Mouse (Mus musculus): ENCODE results near the gene Il10. TPM values are rescaled to one million over a fixed set of nuclear protein-coding genes. Genes with fewer than 3 reads are reported as not detected.

Il10 gene
- total RNA-seq, 2 experiments from 2014 or later, result not detected

DNA sequence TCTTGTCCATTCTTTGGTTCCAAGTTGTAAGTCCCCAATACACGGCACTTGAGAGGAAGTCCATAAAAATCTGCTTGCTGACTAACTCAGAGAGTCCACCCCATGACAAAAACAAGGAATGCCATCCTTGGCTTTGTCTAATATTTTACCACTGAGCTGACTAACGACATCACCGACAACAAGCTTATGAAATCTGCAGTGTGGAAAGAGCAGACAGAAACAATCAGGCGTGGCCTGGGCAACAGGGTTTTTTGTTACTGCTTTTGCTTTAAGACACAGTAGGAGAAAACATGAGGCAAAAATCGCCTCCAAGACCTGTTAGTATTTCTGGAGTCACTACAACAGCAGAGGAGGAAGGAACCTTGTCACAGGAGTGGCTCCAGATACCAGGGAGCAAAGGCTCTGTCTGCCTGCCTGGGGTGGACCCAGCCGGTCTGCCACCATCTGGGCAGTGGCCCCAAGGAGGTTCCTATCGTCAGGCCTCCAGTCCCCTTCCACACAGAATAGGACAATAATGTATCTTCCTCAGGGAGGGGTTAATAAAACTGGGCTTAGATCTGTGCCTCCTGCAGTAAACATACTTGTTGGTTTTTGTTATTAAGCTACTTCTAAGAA, 52.8 kb downstream of the Il10 start:
- no peak for ATAC-seq (replicated peaks; ENCODE audit: low FRiP score, poor library complexity, severe bottlenecking)

DNA sequence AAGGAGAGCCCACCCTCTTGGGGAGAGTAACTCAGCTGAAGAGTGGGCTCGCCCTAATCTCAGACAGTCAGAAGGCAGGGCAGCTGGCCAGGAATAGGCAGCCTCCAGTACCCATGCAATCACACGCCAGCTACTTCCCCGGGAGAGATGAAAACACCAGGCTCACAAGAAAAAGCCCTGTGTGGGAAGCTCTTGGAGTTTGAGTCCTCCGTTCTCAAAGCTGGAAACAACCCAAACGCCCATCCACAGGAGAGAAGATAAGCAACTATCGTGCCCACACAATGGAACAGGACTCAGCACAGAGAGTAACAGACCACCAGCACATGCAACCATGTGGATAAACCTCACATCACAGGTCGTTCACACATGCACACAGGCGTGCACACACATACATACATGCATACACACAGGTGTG, 54.9 kb downstream of the Il10 start:
- ATAC-seq (replicated peaks; ENCODE audit: low FRiP score, poor library complexity, severe bottlenecking), result no peak

Other genes starting within 250 kb of the Il10 start
- not detected in 2 replicates for gene Fcamr, start 218.9 kb upstream of the Il10 start, total RNA-seq (2015; ENCODE audit: low replicate concordance)
- not detected in 2 replicates for gene Fcamr, start 218.9 kb upstream of the Il10 start, total RNA-seq (2017; ENCODE audit: low replicate concordance)
- not detected in 2 replicates for gene Pigr, start 193.2 kb upstream of the Il10 start, total RNA-seq (2015; ENCODE audit: low replicate concordance)
- not detected in 2 replicates for gene Pigr, start 193.2 kb upstream of the Il10 start, total RNA-seq (2017; ENCODE audit: low replicate concordance)
- gene Fcmr, start 154.2 kb upstream of the Il10 start, total RNA-seq (2015; ENCODE audit: low replicate concordance), result not detected in 2 replicates
- gene Fcmr, start 154.2 kb upstream of the Il10 start, total RNA-seq (2017; ENCODE audit: low replicate concordance), result 0.28 TPM in 1 of 2 replicates, not detected in the other
- 2.1 TPM in 1 of 2 replicates, not detected in the other for gene Il24, start 132.4 kb upstream of the Il10 start, total RNA-seq (2015; ENCODE audit: low replicate concordance)
- not detected in 2 replicates for gene Il24, start 132.4 kb upstream of the Il10 start, total RNA-seq (2017; ENCODE audit: low replicate concordance)
- gene Il20, start 108.4 kb upstream of the Il10 start, total RNA-seq (2015; ENCODE audit: low replicate concordance), result not detected in 2 replicates
- not detected in 2 replicates for gene Il20, start 108.4 kb upstream of the Il10 start, total RNA-seq (2017; ENCODE audit: low replicate concordance)
- not detected in 2 replicates for gene Il19, start 79.7 kb upstream of the Il10 start, total RNA-seq (2015; ENCODE audit: low replicate concordance)
- gene Il19, start 79.7 kb upstream of the Il10 start, total RNA-seq (2017; ENCODE audit: low replicate concordance), result not detected in 2 replicates
- 38.0 and 49.5 TPM in 2 replicates for gene Mapkapk2, start 78.0 kb downstream of the Il10 start, total RNA-seq (2015; ENCODE audit: low replicate concordance)
- gene Mapkapk2, start 78.0 kb downstream of the Il10 start, total RNA-seq (2017; ENCODE audit: low replicate concordance), result 26.3 and 33.3 TPM in 2 replicates
- 92.8 and 106 TPM in 2 replicates for gene Dyrk3, start 118.5 kb downstream of the Il10 start, total RNA-seq (2015; ENCODE audit: low replicate concordance)
- gene Dyrk3, start 118.5 kb downstream of the Il10 start, total RNA-seq (2017; ENCODE audit: low replicate concordance), result 97.3 and 107 TPM in 2 replicates
- gene Eif2d, start 133.3 kb downstream of the Il10 start, total RNA-seq (2015; ENCODE audit: low replicate concordance), result 10.8 and 13.6 TPM in 2 replicates
- gene Eif2d, start 133.3 kb downstream of the Il10 start, total RNA-seq (2017; ENCODE audit: low replicate concordance), result 10.9 and 12.4 TPM in 2 replicates
- 18.8 and 30.7 TPM in 2 replicates for gene Rassf5, start 225.4 kb downstream of the Il10 start, total RNA-seq (2015; ENCODE audit: low replicate concordance)
- 11.7 and 15.2 TPM in 2 replicates for gene Rassf5, start 225.4 kb downstream of the Il10 start, total RNA-seq (2017; ENCODE audit: low replicate concordance)

All from erythroblast, adult 5-6 weeks (primary cell).